Mouse (Mus musculus) liver, adult 2 months (tissue): ENCODE results near the gene Msx2. TPM values are rescaled to one million over a fixed set of nuclear protein-coding genes. Genes with fewer than 3 reads are reported as not detected.

ENCODE experiments used
- DNase-seq: peaks from one replicate; pipeline ENCODE4 v3.0.0-alpha.2; 2011; ENCODE audit warnings: low read depth, low spot score; ENCODE audit errors: extremely low read depth
- H3K27ac ChIP-seq: fragments of 200-500 bp; replicated peaks from 2 replicates; pipeline ENCODE4 v1.5.1; 2012; ENCODE audit warnings: low read depth, mild to moderate bottlenecking, control low read depth, inconsistent platforms, low read length; ENCODE audit not compliant: insufficient read depth
- H3K27me3 ChIP-seq: fragments of 200-500 bp; 2 replicates; pipeline ENCODE4 v1.6.1; 2012; ENCODE audit warnings: mild to moderate bottlenecking, moderate library complexity, low read length, inconsistent platforms; ENCODE audit not compliant: control insufficient read depth, insufficient read depth
- H3K36me3 ChIP-seq: fragments of 200-500 bp; 2 replicates; pipeline ENCODE4 v1.6.1; 2012; ENCODE audit warnings: low read length, inconsistent platforms; ENCODE audit not compliant: control insufficient read depth, insufficient read depth
- H3K4me1 ChIP-seq: fragments of 200-500 bp; 2 replicates; pipeline ENCODE4 v1.6.1; 2011; ENCODE audit warnings: low read length; ENCODE audit not compliant: control insufficient read depth, insufficient read depth
- H3K4me3 ChIP-seq: fragments of 200-500 bp; 2 replicates; pipeline ENCODE4 v1.5.1; 2011; ENCODE audit warnings: low read depth, mild to moderate bottlenecking, control low read depth, low read length, moderate library complexity; ENCODE audit not compliant: insufficient read depth
- H3K79me2 ChIP-seq: fragments of 200-500 bp; 2 replicates; pipeline ENCODE4 v1.6.1; 2012; ENCODE audit warnings: inconsistent platforms, mild to moderate bottlenecking, low read length, moderate library complexity; ENCODE audit not compliant: control insufficient read depth, insufficient read depth
- H3K9ac ChIP-seq: fragments of 200-500 bp; 2 replicates; pipeline ENCODE4 v1.6.1; 2012; ENCODE audit warnings: low read depth, mild to moderate bottlenecking, control low read depth, inconsistent platforms, low read length
- CTCF ChIP-seq: fragments of 200-500 bp; IDR thresholded peaks from 2 replicates; pipeline ENCODE4 v1.5.1; 2011; ENCODE audit warnings: low read depth, low read length, control low read depth
- POLR2A ChIP-seq: fragments of 200-500 bp; IDR thresholded peaks from 2 replicates; pipeline ENCODE4 v1.6.1; 2011; ENCODE audit warnings: low read length, control low read depth; ENCODE audit not compliant: insufficient read depth; ENCODE audit errors: extremely low read depth
- WGBS: fragments of 180-500 bp; shearing (Covaris S2); methylation state at CpG from one replicate; pipeline ENCODE4 v1.1.7; 2018; 5-methylcytosine and 5-hydroxymethylcytosine counted together
- polyA plus RNA-seq: library from polyadenylated mRNA; depleted of rRNA; stranded (reverse); fragments of >200 nt; gene quantifications from 2 replicates; pipeline ENCODE4 v1.2.3, GENCODE M21; 2012
- total RNA-seq: library from RNA; depleted of rRNA; stranded (reverse); fragments of >200 nt; gene quantifications from 2 replicates; pipeline ENCODE4 v1.2.3, GENCODE M21; 2014

Gene Msx2
- total and polyA plus RNA-seq, 2 experiments: not detected

GRCm38 (mm10) chr13:53469756-53470155 is 3.1 kb downstream of the Msx2 start:
- no peaks in the 10 kb centered on the region for H3K4me1 ChIP-seq
- DNase-seq: no peak
- 41% methylated on average over 5 of the region's 5 CpGs for WGBS
- H3K27me3 ChIP-seq: peaks cover 16% of the 10 kb centered on the region; the same call in 1 of the 2 replicates
- H3K27ac ChIP-seq: no peak overlapping the region
- no peak overlapping the region for H3K4me3 ChIP-seq
- no peaks in the 10 kb centered on the region for H3K36me3 ChIP-seq
- H3K9ac ChIP-seq: no peak overlapping the region
- TF ChIP-seq CTCF (no peak), POLR2A (no peak)
- H3K79me2 ChIP-seq: no peaks in the 10 kb centered on the region

- Histone ChIP-seq H3K4me1 (no peaks in the 10 kb centered on the region), H3K27ac (no peak overlapping the region), H3K27me3 (peaks cover 19% of the 10 kb centered on the region; the same call in 1 of the 2 replicates), H3K4me3 (no peak overlapping the region), H3K9ac (no peak overlapping the region), H3K79me2 (no peaks in the 10 kb centered on the region), H3K36me3 (no peaks in the 10 kb centered on the region)
- DNase-seq: no peak
- WGBS: 65% methylated on average over 14 of the region's 14 CpGs
- TF ChIP-seq CTCF (no peak), POLR2A (no peak)
Observed at GRCm38 (mm10) chr13:53468171-53468570, 4.7 kb downstream of the Msx2 start.

GRCm38 (mm10) chr13:53466189-53466866 is 6.5 kb downstream of the Msx2 start:
- no peak overlapping the region for H3K9ac ChIP-seq
- H3K4me1 ChIP-seq: no peaks in the 10 kb centered on the region
- no peak for DNase-seq
- WGBS: 12% methylated on average over 18 of the region's 18 CpGs
- TF ChIP-seq CTCF (no peak), POLR2A (no peak)
- peaks cover 16% of the 10 kb centered on the region; the same call in 1 of the 2 replicates for H3K27me3 ChIP-seq
- H3K27ac ChIP-seq: no peak overlapping the region
- H3K36me3 ChIP-seq: no peaks in the 10 kb centered on the region
- no peak overlapping the region for H3K4me3 ChIP-seq
- no peaks in the 10 kb centered on the region for H3K79me2 ChIP-seq

- peaks cover 16% of the 10 kb centered on the region; the same call in 1 of the 2 replicates for H3K27me3 ChIP-seq
- no peak overlapping the region for H3K4me3 ChIP-seq
- no peak overlapping the region for H3K9ac ChIP-seq
- H3K27ac ChIP-seq: no peak overlapping the region
- DNase-seq: no peak
- no peak for TF ChIP-seq CTCF
- TF ChIP-seq POLR2A: no peak
- no peaks in the 10 kb centered on the region for H3K4me1 ChIP-seq
- no peaks in the 10 kb centered on the region for H3K79me2 ChIP-seq
- H3K36me3 ChIP-seq: no peaks in the 10 kb centered on the region
- 5% methylated on average over 26 of the region's 26 CpGs for WGBS
Observed at GRCm38 (mm10) chr13:53465191-53465820, 7.6 kb downstream of the Msx2 start.

GRCm38 (mm10) chr13:53464441-53465001 is 8.4 kb downstream of the Msx2 start:
- H3K79me2 ChIP-seq: no peaks in the 10 kb centered on the region
- H3K27ac ChIP-seq: no peak overlapping the region
- no peak for TF ChIP-seq POLR2A
- no peak for TF ChIP-seq CTCF
- H3K36me3 ChIP-seq: no peaks in the 10 kb centered on the region
- no peak overlapping the region for H3K4me3 ChIP-seq
- no peaks in the 10 kb centered on the region for H3K4me1 ChIP-seq
- no peak overlapping the region for H3K9ac ChIP-seq
- 6% methylated on average over 21 of the region's 21 CpGs for WGBS
- H3K27me3 ChIP-seq: peaks cover 16% of the 10 kb centered on the region; the same call in 1 of the 2 replicates
- DNase-seq: no peak

GRCm38 (mm10) chr13:53463946-53464345 is 8.9 kb downstream of the Msx2 start:
- no peak overlapping the region for H3K27ac ChIP-seq
- no peaks in the 10 kb centered on the region for H3K36me3 ChIP-seq
- no peak overlapping the region for H3K9ac ChIP-seq
- no peak for DNase-seq
- H3K4me1 ChIP-seq: no peaks in the 10 kb centered on the region
- H3K79me2 ChIP-seq: no peaks in the 10 kb centered on the region
- no peak overlapping the region for H3K4me3 ChIP-seq
- no peak for TF ChIP-seq CTCF
- TF ChIP-seq POLR2A: no peak
- 15% methylated on average over 10 of the region's 10 CpGs for WGBS
- H3K27me3 ChIP-seq: peaks cover 16% of the 10 kb centered on the region; the same call in 1 of the 2 replicates
